Mouse (Mus musculus) ES-E14 (cell line): ENCODE measurements around the gene Mcrip1. TPM values are rescaled to one million over a fixed set of nuclear protein-coding genes. Genes with fewer than 3 reads are reported as not detected.

Experiments used
- DNase-seq: peaks from one replicate; pipeline ENCODE4 v3.0.0-alpha.2; 2013; ENCODE audit warnings: low read depth, low spot score
- H3K27ac ChIP-seq: 2 replicates; pipeline ENCODE4 v1.5.1; 2012; ENCODE audit warnings: low read depth, mild to moderate bottlenecking, low read length, moderate library complexity, mixed read lengths; ENCODE audit not compliant: poor library complexity, insufficient read depth, severe bottlenecking
- H3K36me3 ChIP-seq: 2 replicates; pipeline ENCODE4 v1.6.1; 2012; ENCODE audit warnings: mild to moderate bottlenecking, low read length, moderate library complexity, mixed read lengths; ENCODE audit not compliant: control insufficient read depth, poor library complexity, insufficient read depth, severe bottlenecking
- H3K4me1 ChIP-seq, 2 experiments: fragments of 150-350 bp in 1 of 2; sonication (generic) in 1 of 2; 2 replicates each; pipeline ENCODE4 v1.6.1; 2012; ENCODE audit warnings: low read length in 2 of 2, mild to moderate bottlenecking in 1 of 2, mixed read lengths in 1 of 2; ENCODE audit not compliant: control insufficient read depth in 2 of 2, insufficient read depth in 2 of 2, poor library complexity in 1 of 2
- H3K4me3 ChIP-seq, 2 experiments: fragments of 150-350 bp in 1 of 2; sonication (generic) in 1 of 2; 2 replicates each; pipeline ENCODE4 v1.5.1; 2012; ENCODE audit warnings: low read length in 2 of 2, low read depth in 1 of 2, mild to moderate bottlenecking in 1 of 2, mixed read lengths in 1 of 2; ENCODE audit not compliant: insufficient read depth in 1 of 2, poor library complexity in 1 of 2, severe bottlenecking in 1 of 2
- H3K9ac ChIP-seq: 2 replicates; pipeline ENCODE4 v1.6.1; 2012; ENCODE audit warnings: low read depth, mild to moderate bottlenecking, low read length, mixed read lengths; ENCODE audit not compliant: poor library complexity, insufficient read depth, severe bottlenecking
- H3K9me3 ChIP-seq: fragments of 150-350 bp; sonication (generic); 2 replicates; pipeline ENCODE4 v1.6.1; 2012; ENCODE audit warnings: low read depth, mild to moderate bottlenecking, low read length; ENCODE audit not compliant: control insufficient read depth, insufficient read depth
- CHD2 ChIP-seq: IDR thresholded peaks from 2 replicates; pipeline ENCODE4 v1.6.1; 2014; ENCODE audit warnings: mild to moderate bottlenecking, low read depth, low read length, inconsistent platforms
- HCFC1 ChIP-seq: IDR thresholded peaks from 2 replicates; pipeline ENCODE4 v1.6.1; 2012; ENCODE audit warnings: low read length, inconsistent platforms, borderline replicate concordance; ENCODE audit not compliant: insufficient read depth
- MAFK ChIP-seq: IDR thresholded peaks from 2 replicates; pipeline ENCODE4 v1.6.1; 2014; ENCODE audit warnings: mild to moderate bottlenecking, low read depth, low read length, inconsistent platforms; ENCODE audit not compliant: insufficient read depth
- ZC3H11A ChIP-seq: IDR thresholded peaks from 2 replicates; pipeline ENCODE4 v1.6.1; 2012; ENCODE audit warnings: low read depth, mild to moderate bottlenecking, inconsistent platforms, low read length, borderline replicate concordance
- ZNF384 ChIP-seq: IDR thresholded peaks from 2 replicates; pipeline ENCODE4 v1.6.1; 2012; ENCODE audit warnings: low read depth, low read length, inconsistent platforms
- in situ Hi-C, 2 experiments: fragments of 600-800 bp; cut with MboI; formaldehyde crosslinking; loops; one replicate each; pipeline ENCODE4 v1.15.1; 2025; ENCODE audit warnings: low sequenced_read_pairs in 2 of 2, inconsistent platforms in 1 of 2; ENCODE audit not compliant: unreplicated experiment in 2 of 2
- total RNA-seq: library from RNA; depleted of rRNA; stranded (reverse); fragments of 300-350 nt; gene quantifications from 2 replicates; pipeline ENCODE4 v1.2.3, GENCODE M21; 2012

Gene Mcrip1
- total RNA-seq, 1 experiment, result 18.9 TPM

DNA sequence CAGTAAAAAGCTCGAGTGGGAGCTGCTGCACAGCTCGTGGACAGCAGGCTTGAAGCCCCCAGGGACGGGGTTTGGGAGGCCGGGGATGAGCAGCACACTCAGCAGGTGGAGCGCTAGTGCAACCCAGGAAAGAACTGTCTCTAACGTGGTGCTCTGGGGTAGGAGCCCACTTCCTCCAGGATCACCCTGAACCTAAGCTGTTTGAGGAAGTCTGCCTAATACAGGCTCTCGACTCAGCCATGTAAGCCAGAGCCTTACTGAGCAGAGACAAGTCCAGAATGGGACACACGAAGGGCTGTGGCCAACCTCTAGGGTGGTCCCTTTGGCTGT lies 10.6 kb downstream of the Mcrip1 start:
- in situ Hi-C loops, result no loop called here
- no peak overlapping the region for H3K27ac ChIP-seq
- no peak for DNase-seq
- no peak overlapping the region for H3K9ac ChIP-seq
- H3K36me3 ChIP-seq, result no peaks in the 10 kb centered on the region; the same call in 1 of the 2 replicates
- H3K4me1 ChIP-seq, result peaks cover 0 to 15% of the 10 kb centered on the region in 2 experiments; a peak in 1 of 4 replicates
- no peak overlapping the region for H3K4me3 ChIP-seq
- TF ChIP-seq CHD2 (no peak), HCFC1 (no peak), MAFK (no peak), ZNF384 (no peak), ZC3H11A (no peak)
- H3K9me3 ChIP-seq, result no peaks in the 10 kb centered on the region

DNA sequence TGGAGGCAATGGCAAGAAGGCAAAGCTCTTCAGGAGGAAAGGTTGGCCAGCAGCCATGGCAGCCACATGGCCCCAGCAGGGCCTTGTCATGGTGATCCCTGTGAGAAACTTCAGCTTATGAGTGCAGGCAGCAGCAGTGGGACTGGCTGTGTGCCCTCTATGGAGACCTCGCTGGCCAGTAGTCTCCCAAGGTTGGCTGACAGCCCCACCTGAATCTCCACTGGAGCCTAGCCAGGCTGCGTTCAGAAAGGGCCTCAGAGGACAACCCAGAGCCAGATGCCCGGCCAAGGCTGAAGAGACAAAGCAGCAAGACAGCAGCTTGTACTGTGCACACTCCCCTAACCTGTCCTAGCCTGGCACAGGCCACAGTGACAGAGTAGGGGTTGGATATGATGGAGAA lies 11.0 kb downstream of the Mcrip1 start:
- in situ Hi-C loops, result no loop called here
- no peak overlapping the region for H3K4me3 ChIP-seq
- DNase-seq, result no peak
- H3K36me3 ChIP-seq, result no peaks in the 10 kb centered on the region; the same call in 1 of the 2 replicates
- H3K27ac ChIP-seq, result no peak overlapping the region
- H3K9me3 ChIP-seq, result no peaks in the 10 kb centered on the region
- TF ChIP-seq CHD2, result no peak
- TF ChIP-seq MAFK, result no peak
- TF ChIP-seq ZC3H11A, result no peak
- TF ChIP-seq HCFC1, result no peak
- no peak for TF ChIP-seq ZNF384
- H3K4me1 ChIP-seq, result peaks cover 0 to 15% of the 10 kb centered on the region in 2 experiments; a peak in 1 of 4 replicates
- no peak overlapping the region for H3K9ac ChIP-seq

DNA sequence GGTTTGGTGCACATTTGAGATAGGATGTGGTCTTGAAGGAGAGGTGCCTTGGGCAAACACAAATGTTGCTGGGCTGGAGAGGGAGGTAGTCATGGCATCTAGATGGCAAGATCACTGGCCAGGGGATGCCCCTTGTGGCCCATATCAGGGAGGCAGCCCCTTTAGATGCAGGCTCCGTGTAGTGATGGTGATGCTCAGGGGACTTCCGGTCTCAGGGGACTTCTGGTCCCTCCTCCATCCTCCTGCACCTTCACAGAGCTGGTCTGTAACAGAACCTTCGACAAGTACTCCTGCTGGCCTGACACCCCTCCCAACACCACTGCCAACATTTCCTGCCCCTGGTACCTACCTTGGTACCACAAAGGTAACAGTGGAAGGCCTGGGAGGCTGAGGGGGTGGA lies 13.7 kb downstream of the Mcrip1 start:
- no peak for DNase-seq
- Histone ChIP-seq H3K9me3 (no peaks in the 10 kb centered on the region), H3K36me3 (no peaks in the 10 kb centered on the region), H3K4me1 (peaks cover 0 to 17% of the 10 kb centered on the region in 2 experiments; a peak in 1 of 4 replicates), H3K9ac (no peak overlapping the region), H3K4me3 (no peak overlapping the region), H3K27ac (no peak overlapping the region)
- no peak for TF ChIP-seq ZC3H11A
- no peak for TF ChIP-seq ZNF384
- no peak for TF ChIP-seq MAFK
- no peak for TF ChIP-seq HCFC1
- no peak for TF ChIP-seq CHD2
- in situ Hi-C loops, result no loop called here

DNA sequence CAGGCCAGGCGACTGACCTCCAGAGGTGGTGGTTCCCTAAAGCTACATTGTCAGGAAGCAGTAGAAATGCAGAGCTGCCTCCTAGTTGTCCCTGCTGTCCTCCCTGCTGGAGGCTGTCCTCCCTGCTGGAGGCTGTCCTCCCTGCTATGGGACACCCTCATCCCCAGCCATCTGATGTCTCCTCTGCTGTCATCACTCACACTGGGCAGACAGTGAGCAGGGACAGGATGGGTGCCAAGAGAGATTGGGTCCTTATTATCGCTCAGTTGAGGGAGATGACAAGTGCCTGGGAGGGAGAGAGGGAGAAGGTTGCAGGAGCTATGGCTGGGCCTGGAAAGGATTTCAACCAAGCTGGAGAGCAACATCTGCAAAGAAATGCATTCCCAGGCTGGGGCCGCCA lies 14.4 kb downstream of the Mcrip1 start:
- no peak for TF ChIP-seq HCFC1
- TF ChIP-seq ZC3H11A, result no peak
- no peak for TF ChIP-seq CHD2
- TF ChIP-seq MAFK, result no peak
- TF ChIP-seq ZNF384, result no peak
- no peaks in the 10 kb centered on the region for H3K9me3 ChIP-seq
- H3K27ac ChIP-seq, result no peak overlapping the region
- DNase-seq, result no peak
- peaks cover 0 to 16% of the 10 kb centered on the region in 2 experiments; a peak in 1 of 4 replicates for H3K4me1 ChIP-seq
- H3K9ac ChIP-seq, result no peak overlapping the region
- in situ Hi-C loops, result no loop called here
- H3K36me3 ChIP-seq, result no peaks in the 10 kb centered on the region
- no peak overlapping the region for H3K4me3 ChIP-seq

DNA sequence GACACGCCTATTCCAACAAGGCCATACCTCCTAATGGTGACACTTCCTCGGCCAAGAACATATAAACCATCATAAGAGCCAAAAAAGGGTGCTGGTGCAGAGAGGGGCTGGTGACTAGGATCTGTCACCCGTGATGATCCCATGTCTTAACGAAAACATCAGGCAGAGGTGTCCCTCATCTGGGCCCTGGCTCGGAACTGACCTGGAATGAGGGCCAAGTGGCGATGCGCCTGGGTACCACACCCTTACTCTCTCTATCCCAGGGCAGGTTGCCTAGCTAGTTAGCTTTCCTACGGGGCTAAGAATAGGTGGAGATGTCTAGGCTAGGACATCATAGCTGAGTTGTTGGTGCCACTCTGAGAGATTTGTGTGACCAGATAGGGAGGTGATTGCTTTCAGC lies 15.4 kb downstream of the Mcrip1 start:
- Histone ChIP-seq H3K9me3 (no peaks in the 10 kb centered on the region), H3K4me1 (peaks cover 0 to 5% of the 10 kb centered on the region in 2 experiments; a peak in 1 of 4 replicates), H3K4me3 (no peak overlapping the region), H3K27ac (no peak overlapping the region), H3K9ac (no peak overlapping the region), H3K36me3 (no peaks in the 10 kb centered on the region)
- no peak for DNase-seq
- in situ Hi-C loops, result no loop called here
- TF ChIP-seq MAFK (no peak), ZNF384 (no peak), CHD2 (no peak), HCFC1 (no peak), ZC3H11A (no peak)
